Mouse (Mus musculus) liver, adult 2 months (tissue): ENCODE results near the gene Arhgap6.

Source experiments
- CTCF ChIP-seq: fragments of 200-500 bp; IDR thresholded peaks from 2 replicates; pipeline ENCODE4 v1.5.1; 2011; ENCODE audit warnings: low read depth, low read length, control low read depth
- POLR2A ChIP-seq: fragments of 200-500 bp; IDR thresholded peaks from 2 replicates; pipeline ENCODE4 v1.6.1; 2011; ENCODE audit warnings: low read length, control low read depth; ENCODE audit not compliant: insufficient read depth; ENCODE audit errors: extremely low read depth

DNA sequence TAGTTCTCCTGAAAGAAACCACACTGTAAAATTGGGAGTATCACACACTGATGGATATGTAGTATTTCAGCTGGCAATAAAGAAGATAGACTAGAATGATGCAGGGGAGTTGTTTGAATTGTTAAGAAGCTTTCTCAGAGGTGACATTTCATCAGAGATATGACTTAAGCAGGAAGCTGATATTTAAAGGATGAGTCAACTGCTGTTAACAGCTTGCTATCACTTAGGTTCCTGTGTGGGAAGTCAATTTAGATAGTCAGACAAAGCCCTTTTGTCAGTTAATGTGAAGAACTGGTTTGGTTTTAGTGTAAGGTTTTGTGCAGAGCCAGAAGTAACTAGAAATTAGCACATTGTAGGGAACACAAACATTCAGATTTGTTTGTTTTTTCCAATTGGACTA, 300.7 kb downstream of the Arhgap6 start:
- no peak for TF ChIP-seq POLR2A
- TF ChIP-seq CTCF = no peak
